Mouse (Mus musculus) Patski (cell line): ENCODE results near the gene Lamtor3. TPM values are rescaled to one million over a fixed set of nuclear protein-coding genes. Genes with fewer than 3 reads are reported as not detected.
"Not testable (repeated sequence)": the region's sequence is repeated elsewhere in the genome, so short reads cannot be mapped to it uniquely, and the experiment has no call there.

ENCODE experiments used
- ATAC-seq: fragments of 100-300 bp; one replicate; pipeline ENCODE4 v1.8.0; 2021
- CTCF ChIA-PET: fragments of 350-600 bp; sonication (Branson Sonifier 250); formaldehyde crosslinking; loops from one replicate; lab custom pipeline; 2022; ENCODE audit warnings: inconsistent platforms; lab: Charles Lee
- POLR2A ChIA-PET: fragments of 350-600 bp; sonication (Branson Sonifier 250); formaldehyde crosslinking; loops from one replicate; lab custom pipeline; 2022; ENCODE audit warnings: antibody characterized with exemption, inconsistent platforms; lab: Charles Lee
- DNase-seq: peaks from one replicate; pipeline ENCODE4 v3.0.0-alpha.2; 2011; ENCODE audit warnings: low read depth, low spot score
- H3K27me3 ChIP-seq: fragments of 371-371 bp; one replicate; pipeline ENCODE4 v1.5.1; 2021
- CTCF ChIP-seq: fragments of 100-300 bp; IDR thresholded peaks from one replicate; pipeline ENCODE4 v1.5.1; 2021
- in situ Hi-C: fragments of 300-500 bp; cut with MboI; formaldehyde crosslinking; loops from 3 replicates; pipeline ENCODE4 v1.11.1; 2018; ENCODE audit warnings: low pct_unique_long_range_greater_than_20kb, mixed read lengths
- polyA plus RNA-seq: library from polyadenylated mRNA; unstranded; gene quantifications from one replicate; pipeline ENCODE4 v1.2.3, GENCODE M21; 2021

Lamtor3 gene
- polyA plus RNA-seq, 1 experiment from 2014 or later: 110 TPM

DNA sequence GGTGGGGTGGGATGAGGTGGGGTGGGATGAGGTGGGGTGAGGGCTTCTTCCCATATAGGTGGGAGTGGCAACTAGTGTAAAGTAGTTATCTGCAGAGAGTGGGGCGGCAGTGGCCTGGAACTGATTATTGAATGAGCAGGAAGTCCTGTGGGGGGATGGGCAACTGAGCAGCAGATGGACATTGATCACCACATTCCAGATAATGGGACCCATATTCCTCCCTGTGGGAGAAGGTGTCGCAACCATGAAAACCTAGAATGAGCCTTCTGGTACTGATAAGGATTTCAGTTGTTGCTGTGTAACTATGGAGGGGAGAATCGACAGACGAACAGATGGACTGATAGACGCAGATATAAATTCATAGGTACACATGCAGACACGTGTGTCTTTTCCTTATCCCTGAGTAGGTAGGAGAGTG, 25.4 kb downstream of the Lamtor3 start:
- ATAC-seq (no peak), DNase-seq (no peak)
- H3K27me3 ChIP-seq: no peaks in the 10 kb centered on the region
- POLR2A ChIA-PET: no interaction called here
- in situ Hi-C loops: no loop called here
- CTCF ChIA-PET: interaction anchor here (1.1 to 1.9 kb wide), 2 partner anchors 10 to 201 kb away, joined by 3 to 5 read pairs; partner anchors contain the start of gene Mttp
- TF ChIP-seq CTCF: no peak

GRCm38 (mm10) chr3:137946827-137947226, 28.5 kb downstream of the Lamtor3 start:
- in situ Hi-C loops: no loop called here
- ChIA-PET CTCF (interaction anchor here (1.3 to 2.7 kb wide), 3 partner anchors 9 to 45 kb away, joined by 3 to 12 read pairs (median 7); no protein-coding TSS in a partner anchor), POLR2A (no interaction called here)
- no peak for DNase-seq
- no peak for ATAC-seq
- no peaks in the 10 kb centered on the region for H3K27me3 ChIP-seq
- no peak for TF ChIP-seq CTCF

DNA sequence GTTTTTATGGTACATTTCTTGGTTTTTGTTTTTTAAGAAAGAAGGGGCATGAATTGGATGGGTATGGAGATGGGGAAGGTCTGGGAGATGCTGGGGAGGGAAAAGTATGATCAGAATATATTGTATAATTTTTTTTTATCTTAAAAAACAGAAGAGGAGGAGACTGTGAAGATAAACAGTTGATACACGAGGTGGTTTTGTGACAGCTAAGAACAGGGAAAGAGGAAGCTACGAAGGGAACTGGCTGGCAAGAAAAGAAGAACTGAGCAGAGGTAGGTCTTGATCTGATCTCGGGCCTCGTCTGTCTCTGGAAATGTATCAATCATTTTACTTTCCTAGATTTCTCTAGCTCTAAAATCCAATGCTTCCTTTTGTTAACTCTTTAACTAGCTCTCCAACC, 29.2 kb downstream of the Lamtor3 start:
- no peak for DNase-seq
- TF ChIP-seq CTCF: no peak
- no peak for ATAC-seq
- in situ Hi-C loops: no loop called here
- ChIA-PET POLR2A (interaction anchor here (0.6 kb wide), 1 partner anchor 16 kb away, joined by 5 read pairs; no protein-coding TSS in a partner anchor), CTCF (interaction anchor here (0.8 to 1.8 kb wide), 2 partner anchors 12 to 29 kb away, joined by 3 to 7 read pairs; no protein-coding TSS in a partner anchor)
- H3K27me3 ChIP-seq: no peaks in the 10 kb centered on the region

GRCm38 (mm10) chr3:137950191-137950885, 32.0 kb downstream of the Lamtor3 start:
- in situ Hi-C loops: no loop called here
- no peak for TF ChIP-seq CTCF
- H3K27me3 ChIP-seq: no peaks in the 10 kb centered on the region
- ChIA-PET POLR2A (interaction anchor here (0.6 kb wide), 1 partner anchor 98 kb away, joined by 3 read pairs; no protein-coding TSS in a partner anchor), CTCF (interaction anchor here (1.0 to 1.6 kb wide), 5 partner anchors 14 to 194 kb away, joined by 3 to 4 read pairs (median 3); partner anchors contain the start of gene Mttp)
- ATAC-seq (no peak), DNase-seq (no peak)

- POLR2A ChIA-PET: interaction anchor here (0.5 kb wide), 1 partner anchor 10 kb away, joined by 3 read pairs; no protein-coding TSS in a partner anchor
- ATAC-seq, in situ Hi-C loops, DNase-seq, H3K27me3 ChIP-seq: not testable (repeated sequence)
- CTCF ChIA-PET: interaction anchor here (1.1 to 1.4 kb wide), 2 partner anchors 17 to 28 kb away, joined by 3 to 4 read pairs; no protein-coding TSS in a partner anchor
Measured at GRCm38 (mm10) chr3:137951302-137951701, 33.0 kb downstream of the Lamtor3 start.

DNA sequence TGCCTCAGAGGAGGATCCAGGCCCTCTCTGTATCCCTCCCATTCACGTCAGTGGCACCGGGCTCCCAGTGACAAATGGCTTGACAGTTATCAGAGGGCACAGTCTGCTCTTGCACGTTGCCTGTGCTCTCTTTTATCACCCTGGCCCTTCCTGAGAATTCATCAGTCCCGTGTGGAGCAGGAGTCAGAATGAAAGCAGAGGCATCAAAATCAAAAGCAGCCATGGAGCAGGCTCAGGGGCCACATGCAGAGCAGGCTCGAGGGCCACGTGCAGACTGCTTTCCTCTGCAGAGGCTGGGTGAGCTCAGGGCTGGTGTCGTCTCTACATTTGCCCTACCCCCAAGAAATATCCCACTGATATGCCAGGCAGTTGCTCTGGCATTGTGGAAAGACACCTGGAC, 33.5 kb downstream of the Lamtor3 start:
- DNase-seq (no peak), ATAC-seq (no peak)
- no peaks in the 10 kb centered on the region for H3K27me3 ChIP-seq
- CTCF ChIA-PET: interaction anchor here (1.1 kb wide), 1 partner anchor 16 kb away, joined by 3 read pairs; no protein-coding TSS in a partner anchor
- no peak for TF ChIP-seq CTCF
- in situ Hi-C loops: no loop called here
- POLR2A ChIA-PET: no interaction called here

GRCm38 (mm10) chr3:137952225-137952913, 34.1 kb downstream of the Lamtor3 start:
- ChIA-PET CTCF (interaction anchor here (1.1 kb wide), 1 partner anchor 16 kb away, joined by 3 read pairs; no protein-coding TSS in a partner anchor), POLR2A (interaction anchor here (0.7 kb wide), 1 partner anchor 119 kb away, joined by 3 read pairs; no protein-coding TSS in a partner anchor)
- in situ Hi-C loops: no loop called here
- TF ChIP-seq CTCF: no peak
- no peaks in the 10 kb centered on the region for H3K27me3 ChIP-seq
- ATAC-seq (peak; percentile 94), DNase-seq (peak; percentile 34)

DNA sequence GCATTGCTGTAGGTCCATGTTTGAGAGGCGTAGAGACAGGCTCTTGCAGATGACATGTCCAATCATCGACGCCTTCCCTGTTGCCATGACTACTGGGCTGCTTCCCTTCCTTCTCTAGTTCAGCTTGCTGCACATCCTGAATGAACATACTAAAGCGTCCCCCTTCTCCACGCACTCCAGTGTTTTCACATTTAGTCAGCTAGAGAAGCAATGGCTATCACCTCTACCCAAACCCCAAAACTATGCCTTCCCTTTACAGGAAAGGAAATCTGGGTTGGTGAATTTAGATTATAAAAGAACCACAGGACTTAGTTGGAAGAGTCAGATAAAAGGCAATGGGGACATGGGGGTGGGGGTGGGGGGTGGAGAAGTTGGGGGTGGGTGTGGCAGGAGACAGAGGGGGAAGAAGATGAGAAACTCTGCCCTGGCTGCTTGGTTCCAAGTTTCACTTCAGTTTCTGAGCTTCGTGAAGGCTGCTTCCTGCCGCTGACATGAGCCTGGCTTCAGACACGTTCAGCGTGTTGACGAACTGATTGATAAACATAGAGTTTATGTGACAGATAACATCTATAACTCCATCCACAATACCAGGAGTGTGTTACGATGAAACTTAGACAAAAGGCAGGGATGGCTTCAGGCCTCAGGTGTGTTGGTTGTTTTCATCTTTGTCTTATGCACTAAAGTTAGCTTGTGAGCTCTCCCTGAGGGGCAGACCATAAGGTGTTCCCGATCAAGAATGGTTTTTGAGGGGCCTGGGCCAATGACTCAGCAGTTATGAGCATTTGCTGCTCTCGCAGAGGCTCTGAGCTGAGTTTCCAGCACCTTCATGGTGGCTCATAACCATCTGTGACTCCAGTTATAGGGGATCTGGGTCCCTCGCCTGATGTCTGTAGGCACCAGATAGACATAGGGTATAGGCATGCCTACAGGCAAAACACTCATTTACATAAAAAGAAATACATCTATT, 34.9 kb downstream of the Lamtor3 start:
- DNase-seq (no peak), ATAC-seq (no peak)
- ChIA-PET POLR2A (interaction anchor here (0.7 kb wide), 1 partner anchor 120 kb away, joined by 3 read pairs; no protein-coding TSS in a partner anchor), CTCF (interaction anchor here (1.3 kb wide), 1 partner anchor 28 kb away, joined by 3 read pairs; no protein-coding TSS in a partner anchor)
- in situ Hi-C loops: no loop called here
- H3K27me3 ChIP-seq: no peaks in the 10 kb centered on the region
- no peak for TF ChIP-seq CTCF

DNA sequence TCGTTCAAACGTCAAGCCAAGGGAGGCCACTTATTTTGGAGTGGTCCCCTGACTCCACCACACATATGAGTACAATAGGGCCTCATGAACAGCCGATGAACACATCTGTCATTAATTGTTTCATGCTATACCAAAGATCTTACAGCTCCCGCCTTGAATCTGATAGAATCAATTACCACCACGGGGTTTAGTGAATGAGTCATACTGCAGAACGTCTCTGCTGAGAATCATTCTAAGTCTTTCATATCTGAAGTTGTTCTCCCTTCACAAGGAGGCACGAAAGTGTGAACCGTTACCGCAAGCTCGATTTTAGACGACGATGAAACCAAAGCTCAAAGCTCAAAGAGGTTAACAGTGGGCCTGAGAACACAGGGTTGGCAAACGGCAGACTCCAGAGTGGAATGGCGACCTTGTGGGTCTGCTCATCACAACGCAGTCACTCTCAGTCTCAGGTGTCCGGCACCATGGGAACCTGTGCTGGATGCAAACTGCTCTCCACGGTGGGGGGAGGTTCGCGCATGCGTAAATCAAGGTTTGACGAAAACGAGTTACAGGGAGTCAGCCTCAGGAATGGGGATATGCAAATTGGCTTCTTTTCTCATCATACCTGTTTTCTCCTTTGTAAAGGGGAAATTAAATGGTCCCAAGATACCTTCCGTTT, 36.1 kb downstream of the Lamtor3 start:
- in situ Hi-C loops: no loop called here
- POLR2A ChIA-PET: no interaction called here
- CTCF ChIA-PET: interaction anchor here (1.0 to 3.6 kb wide), 2 partner anchors 9 to 14 kb away, joined by 3 to 12 read pairs; no protein-coding TSS in a partner anchor

More for the DNA sequence above, 36.1 kb downstream of the Lamtor3 start:
- H3K27me3 ChIP-seq: no peaks in the 10 kb centered on the region
- TF ChIP-seq CTCF: no peak
- DNase-seq: no peak
- ATAC-seq: no peak
